Mouse (Mus musculus) telencephalon, adult 2 months (tissue): ENCODE measurements around the gene Pdhb.

Source experiments
- DNase-seq: peaks from one replicate; pipeline ENCODE4 v3.0.0-alpha.2; 2011; ENCODE audit warnings: low read depth, low spot score

The Pdhb gene

DNA sequence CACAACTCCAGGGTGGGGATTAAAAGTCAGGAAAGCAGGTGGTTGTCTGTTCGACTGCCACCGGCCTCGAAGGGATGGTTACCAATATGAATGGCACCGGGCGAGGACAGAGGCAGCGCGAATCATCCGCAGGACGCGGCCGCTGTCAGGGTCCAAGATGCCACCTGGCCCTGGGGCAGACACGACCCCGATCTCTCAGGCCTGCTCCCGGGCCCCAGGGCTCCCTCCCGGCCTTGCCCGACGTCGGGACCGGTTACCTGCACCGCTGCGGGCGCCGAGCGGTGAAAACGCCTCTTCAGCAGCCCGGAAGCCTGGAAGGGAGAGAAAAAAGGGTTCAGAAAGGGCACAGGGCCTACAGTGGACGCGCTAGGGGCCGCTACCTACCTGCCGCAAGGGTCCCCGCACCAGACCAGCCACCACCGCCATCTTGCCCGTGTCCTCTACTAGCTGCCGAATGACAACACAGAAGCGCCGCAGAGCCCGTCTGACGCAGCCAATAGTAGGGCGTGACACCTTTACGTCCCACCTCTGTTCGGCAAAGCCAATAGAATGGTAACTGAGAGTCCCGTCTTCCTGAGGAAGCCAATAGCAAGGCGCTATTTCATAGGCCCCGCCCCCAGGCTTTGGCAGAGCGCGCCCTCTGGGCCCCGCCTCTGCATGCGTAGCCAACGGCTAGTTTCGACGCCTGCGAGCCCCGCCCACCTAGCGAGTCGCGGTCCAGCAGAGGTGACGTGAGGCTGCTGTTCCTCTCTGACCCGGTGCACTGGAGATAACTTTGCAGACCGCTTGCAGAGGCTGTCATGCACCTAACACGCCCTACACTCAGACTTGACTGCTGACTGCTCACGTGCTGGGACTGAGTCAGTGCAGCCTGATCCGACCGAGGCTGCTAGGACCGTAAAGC is at the start of gene Pdhb:
TSS of gene Pdhb (minus strand) at position 519 of the 904 bp plus-strand sequence.
- peak; percentile 99 for DNase-seq

DNA sequence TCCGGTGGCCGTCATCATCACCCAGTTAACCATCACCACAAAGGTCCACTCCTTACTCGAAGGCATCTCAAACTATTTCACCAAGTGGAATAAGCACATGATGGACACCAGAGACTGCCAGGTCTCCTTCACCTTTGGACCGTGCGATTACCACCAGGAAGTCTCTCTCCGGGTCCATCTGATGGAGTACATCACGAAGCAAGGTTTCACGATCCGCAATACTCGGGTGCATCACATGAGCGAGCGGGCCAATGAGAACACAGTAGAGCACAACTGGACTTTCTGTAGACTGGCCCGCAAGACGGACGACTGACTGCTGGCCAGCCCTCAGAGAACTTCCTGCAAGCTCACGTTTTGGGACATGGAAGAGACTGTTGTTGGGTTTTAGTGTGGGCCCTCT is 49.7 kb upstream of the Pdhb start:
- no peak for DNase-seq

DNA sequence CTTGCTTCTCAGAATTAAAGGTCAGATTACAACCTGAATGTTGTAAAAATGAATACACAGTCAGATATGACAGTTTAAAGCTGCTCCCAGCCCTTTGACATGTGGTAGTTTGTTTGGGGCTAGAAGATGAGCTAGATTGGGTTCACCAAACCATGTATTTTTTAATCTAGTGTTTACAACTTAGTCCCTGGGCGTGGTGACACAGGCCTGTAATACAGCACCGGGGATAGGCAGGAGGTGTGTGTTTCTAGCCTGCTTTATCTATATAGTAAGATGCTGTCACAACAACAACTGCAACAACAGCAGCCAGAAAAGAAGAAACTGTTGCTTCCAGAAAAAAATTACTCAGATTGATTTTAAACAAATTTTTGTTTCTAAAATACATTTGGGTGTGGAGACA is 48.1 kb upstream of the Pdhb start:
- no peak for DNase-seq

DNA sequence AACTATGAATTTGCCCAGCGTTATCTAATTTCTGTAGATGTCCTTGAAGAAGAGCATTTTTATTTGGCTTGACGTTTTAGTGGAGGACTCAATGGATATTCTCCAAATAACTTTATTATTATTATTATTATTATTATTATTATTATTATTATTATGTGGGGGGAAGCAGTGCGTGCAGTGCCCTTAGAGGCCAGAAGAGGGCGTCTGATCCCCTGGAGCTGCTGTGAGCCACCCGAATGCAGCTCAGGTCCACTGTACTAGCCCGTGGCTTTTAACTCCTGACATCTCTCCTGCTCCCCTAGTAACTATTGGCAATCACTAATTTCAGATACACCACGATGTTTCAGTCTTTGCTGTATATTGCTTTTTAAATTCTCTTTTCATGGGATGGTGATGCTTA is 47.5 kb upstream of the Pdhb start:
- DNase-seq = no peak

DNA sequence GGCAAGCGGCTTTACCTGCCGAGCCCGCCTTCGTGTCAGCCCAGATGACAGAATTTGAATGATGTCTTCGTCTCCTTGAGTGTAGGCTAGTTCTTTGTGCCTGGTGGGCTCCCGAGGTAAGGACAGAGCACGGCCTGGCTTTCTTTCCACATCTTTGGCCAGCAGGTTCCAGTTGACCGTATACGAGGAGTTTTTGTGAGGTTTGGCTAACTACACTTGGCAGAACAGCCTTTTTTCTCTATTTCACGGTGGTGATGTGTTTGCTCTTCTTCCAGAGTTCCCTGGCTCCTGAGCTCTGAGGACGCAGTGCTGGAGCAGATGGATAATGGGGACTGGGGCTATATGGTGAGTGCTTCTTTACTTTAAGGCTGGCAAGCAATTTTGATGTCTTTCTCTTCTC is 47.1 kb upstream of the Pdhb start:
- no peak for DNase-seq

DNA sequence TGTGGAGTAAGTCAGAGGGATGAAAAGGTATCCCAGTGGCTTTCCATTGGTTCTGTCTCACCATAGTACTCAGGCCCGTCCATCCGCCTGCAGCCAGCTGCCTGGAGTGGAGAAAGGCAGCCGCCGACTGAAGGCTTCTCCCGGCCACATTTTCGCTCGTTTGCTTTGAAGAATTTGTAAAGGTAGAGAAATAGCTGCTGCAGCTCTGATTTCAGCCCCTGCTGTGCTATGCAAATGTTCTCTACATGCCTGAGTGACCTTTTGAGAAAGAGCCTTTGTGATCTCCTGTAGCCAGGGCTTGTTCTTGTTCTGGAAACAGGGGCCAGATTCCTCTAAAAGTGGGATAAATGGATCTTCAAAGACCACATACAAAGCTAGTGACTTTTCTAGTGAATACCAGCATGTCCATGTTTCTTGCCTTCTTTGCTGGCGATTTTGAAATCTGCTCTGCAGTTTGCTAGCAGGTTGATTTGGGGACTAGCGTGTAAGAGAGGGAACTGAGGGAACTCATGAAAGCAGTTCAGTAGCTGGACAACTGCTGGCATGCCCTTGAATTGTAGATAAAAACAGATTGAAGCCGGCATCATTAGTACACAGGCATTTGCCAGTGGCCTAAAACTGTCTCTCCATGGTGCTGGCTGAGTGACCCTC is 46.0 kb upstream of the Pdhb start:
- no peak for DNase-seq

DNA sequence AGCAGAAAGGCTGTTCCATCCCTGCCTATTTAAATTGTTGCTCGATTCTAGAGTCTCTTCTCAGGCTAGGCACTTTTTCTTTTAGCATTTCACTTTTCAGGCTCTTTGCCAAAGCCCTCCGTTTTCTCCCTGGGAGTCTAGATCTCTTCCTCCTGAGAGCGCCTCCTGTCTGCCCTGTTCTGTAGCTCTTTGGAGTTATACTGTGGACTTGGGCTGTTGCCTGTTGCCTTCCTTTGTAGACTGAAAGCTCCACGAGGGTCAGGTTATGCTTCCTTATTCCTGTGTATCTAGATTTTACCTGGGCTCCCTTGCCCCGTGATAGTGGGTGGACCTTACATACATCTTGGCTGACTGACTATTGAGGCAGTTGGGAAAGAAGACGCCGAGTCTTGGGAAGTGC is 45.4 kb upstream of the Pdhb start:
- no peak for DNase-seq

DNA sequence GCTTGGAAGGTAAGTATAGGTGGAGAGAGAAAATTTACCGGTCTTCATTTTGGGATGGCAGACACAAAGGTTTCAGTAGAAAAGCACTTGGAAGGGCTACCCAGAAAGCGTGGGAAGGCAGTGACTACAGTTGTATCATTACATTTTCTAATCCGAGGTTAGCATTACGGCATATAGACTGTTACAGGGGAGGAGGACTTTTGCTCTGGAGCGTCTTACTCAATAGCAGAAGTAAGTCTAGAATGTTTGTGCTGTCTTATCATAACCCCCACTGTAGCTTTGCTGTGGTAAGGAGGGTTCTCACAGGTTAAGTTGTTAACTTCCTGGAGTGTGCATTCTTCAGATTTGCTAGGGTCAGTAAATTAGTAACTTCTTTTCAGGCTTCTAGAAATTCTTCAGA is 43.3 kb upstream of the Pdhb start:
- no peak for DNase-seq

DNA sequence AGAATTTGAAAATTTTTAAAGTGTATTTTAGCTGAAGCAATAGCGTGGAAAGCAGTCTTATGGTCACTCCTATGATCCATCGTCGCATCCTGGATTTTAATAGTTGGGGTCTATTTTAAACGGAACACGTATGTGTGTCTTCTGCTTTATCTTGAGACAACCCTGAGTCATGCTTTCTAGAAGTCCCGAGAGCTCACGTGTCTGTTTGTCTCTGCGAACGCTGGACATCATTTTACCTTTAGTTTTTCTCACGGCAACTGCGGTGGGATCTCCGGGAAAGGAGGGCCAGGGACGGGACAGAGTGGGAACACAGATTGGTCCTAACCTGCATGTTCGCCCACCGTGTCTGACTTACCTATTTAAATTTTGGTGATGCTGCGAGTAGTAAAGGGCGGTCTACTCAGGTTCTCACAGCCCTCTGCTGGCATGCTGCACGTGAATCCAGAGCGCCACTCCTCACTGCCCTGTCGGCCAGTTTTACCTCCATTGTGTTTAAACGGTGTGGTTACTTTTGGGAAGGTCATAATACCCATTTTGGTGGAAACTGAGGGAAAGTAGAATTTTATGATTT is 42.5 kb upstream of the Pdhb start:
- DNase-seq = no peak

DNA sequence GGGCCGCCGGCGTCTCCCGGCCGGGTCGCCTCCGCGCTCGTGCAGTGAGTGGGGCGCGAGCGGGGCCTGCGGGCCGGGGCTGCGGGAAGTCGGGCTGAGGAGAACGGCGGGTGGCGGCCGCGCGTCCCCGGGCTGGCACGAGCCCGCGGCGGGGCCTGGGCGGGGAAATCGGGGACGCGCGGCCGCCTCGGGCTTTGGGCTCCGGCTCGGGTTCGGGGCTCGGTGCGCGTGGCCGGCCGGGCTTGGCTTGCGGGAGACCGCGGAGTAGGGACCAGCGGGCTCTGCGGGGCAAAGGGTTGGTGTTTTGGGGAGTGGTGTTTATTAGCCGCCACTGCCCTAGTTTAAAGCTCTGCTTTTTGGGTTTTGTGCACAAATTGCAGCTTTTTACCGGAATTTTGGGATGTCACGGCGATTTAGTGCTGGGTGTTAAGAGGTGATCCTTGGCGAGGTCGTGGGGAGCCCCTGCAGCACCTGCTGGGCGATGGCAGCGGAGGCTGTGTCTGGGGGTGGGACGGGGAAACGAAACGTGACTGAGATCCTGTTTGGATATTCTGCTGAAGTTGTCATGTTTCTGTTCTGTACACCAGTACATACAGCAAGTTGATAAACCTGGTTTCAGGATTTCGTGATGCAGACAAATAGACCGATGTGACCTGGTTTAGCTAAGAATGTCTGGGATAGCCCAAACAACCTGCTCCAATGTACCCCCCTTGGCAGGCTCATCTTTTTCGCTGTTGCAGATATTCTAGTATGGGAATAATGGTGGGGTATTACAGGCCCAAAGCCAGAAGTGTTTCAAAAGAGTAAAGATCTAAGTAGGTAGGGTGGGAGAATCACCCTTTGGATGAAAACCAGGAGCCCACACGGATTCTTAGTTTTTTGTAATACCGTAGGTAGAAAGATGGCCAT is 41.7 kb upstream of the Pdhb start:
- no peak for DNase-seq

DNA sequence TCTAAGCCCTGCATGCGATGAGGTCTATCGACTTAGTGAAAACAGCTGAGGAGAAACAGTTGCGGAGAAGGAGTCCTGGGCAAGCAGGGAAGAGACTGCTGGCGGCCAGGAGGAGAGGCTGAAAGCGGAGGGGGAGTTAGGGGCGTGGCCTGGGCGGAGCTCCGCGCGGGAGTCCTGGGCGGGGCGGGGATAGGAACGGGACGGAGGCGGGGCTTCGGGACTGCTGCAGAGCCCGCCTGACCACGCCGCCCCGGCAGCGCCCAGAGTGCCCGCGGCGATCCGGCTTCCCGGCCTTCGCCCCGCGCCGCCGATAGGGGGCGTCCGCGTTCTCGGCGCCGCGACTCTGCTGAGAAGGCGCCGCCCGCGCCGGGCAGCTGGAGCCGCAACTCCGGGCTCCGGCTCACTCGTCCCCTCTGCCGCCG is 41.0 kb upstream of the Pdhb start, which contains the start of gene Kctd6:
TSS of gene Kctd6 (plus strand) at position 338 of the 422 bp plus-strand sequence.
- DNase-seq = peak; percentile 93

DNA sequence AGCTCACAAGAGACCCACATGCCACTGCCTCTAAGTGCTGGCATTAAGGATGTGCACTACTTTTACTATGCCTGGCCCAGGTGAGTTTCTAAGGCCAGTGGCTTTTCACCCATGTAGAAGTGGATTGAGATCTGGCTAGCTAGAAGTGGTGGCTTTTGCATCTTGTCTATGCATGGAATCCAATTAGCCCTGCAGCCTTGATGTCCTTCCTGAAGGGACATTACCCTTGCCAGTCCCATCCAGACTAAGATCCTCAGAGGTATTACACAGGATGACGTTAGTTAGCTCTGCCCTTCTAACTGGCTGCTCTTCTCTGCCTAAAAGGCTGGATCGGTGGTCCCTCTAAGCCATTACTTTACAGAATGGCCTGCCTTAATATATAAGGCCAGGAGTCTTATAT is 40.2 kb upstream of the Pdhb start:
- no peak for DNase-seq

DNA sequence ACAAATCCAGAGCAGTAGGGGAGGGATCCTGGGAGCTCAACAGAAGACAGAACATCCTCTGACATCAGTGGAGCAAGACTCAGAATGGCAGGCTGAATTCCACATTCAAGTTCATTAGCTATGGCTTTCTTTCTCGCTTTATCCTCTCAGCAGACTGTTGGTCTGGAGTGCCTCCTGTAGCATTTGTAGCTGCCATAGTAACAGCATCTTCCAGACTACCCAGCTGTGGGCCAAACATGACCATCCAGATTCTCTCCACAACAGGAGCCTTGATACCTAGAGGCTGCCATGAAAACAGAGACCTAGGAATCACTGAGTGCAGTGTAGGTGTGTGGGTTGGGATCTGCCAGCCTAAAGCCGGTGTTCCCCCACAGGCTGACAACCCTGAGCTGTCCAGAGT is 37.1 kb upstream of the Pdhb start:
- DNase-seq = no peak

DNA sequence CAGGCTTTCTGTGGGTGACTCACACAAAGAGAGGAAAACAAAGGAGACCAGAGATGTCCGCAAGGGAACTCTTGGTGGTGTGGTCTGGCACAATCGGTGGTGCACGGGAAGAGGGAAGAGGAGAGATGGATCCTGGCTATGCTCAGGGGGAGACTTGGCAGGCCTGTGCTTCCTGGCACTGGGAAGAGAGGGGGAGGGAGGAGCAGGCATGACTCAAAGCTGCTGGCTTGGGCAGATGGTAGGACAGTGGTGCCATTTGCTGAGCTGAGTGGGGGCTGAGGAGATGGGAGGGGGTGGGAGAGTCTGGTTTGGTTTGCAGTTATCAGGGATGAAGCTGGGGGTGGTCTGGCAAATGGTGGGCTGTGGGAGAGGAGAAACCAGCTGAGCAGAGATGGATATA is 36.1 kb upstream of the Pdhb start:
- peak; percentile 91 for DNase-seq

DNA sequence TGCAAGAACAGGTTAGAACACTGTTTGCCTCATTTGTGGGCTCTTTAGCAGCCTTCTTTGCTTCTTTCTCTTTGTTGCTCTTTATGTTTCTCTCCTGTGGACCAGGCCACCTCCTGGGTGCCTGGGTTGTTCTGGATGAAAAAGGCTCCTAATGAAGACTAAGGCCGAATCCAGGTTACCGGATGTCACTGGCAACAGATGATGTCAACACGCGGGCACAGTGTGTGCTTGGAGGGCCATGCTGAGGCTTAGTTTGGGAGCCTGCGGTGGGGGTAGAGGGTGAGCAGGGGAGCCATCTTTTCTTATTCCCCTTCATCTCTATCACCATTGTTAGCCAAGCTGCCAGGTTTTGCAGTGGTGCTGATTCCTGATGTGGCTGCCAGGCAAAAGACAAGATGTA is 34.7 kb upstream of the Pdhb start:
- no peak for DNase-seq

DNA sequence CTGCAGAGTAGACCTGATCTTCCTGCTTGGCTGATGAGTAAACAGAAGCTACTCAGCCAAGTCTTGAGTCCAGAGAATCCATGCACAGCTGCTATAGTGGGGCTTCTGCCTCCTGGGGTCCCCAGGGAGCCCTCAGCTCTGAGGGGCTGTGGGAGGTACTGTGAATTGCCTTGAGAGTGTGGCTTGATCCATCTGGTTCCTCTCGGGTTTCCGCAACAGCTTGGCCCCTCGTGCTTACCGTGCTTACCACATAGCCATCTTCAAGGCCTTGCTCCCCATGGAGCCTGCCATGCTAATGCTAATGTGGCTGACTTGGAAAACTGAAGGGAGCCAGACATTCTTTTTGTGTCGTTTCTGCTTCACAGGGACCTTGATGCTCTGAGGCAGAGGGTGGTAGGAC is 34.3 kb upstream of the Pdhb start:
- no peak for DNase-seq

DNA sequence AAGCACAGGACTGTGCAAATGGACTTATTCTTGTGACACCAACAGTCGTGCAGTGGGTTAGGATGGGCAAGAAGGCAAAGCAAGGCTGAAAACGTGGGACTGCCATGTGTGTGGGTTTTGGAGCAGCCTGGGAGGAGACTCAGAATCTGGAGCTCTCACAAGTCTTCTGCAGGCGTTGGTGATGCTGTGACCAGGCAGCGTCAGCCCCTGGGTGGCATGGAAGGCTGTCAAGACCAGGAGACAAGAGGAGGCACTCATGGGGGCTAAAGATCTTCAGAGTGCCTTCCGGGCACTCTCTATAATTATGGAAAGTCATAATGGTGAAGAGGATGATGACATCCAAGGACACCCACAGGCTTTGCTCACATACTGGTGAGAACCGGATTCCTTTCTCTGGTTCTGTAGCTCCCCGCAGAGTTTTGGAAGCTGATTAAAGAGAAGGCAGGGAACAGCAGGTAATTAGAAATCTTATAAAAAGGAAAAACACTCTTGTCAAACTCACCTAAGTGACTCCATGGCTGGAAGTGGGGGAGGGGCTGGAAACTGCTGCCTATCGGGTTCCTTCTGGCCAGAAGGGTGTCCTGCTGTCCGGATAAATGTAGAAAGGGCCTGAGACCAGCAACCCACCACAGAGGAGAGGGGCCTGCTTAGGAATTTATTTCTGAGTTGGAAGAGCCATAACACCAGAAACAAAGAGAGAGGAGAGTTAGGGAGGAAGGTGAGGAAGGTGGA is 33.5 kb upstream of the Pdhb start:
- DNase-seq = no peak

DNA sequence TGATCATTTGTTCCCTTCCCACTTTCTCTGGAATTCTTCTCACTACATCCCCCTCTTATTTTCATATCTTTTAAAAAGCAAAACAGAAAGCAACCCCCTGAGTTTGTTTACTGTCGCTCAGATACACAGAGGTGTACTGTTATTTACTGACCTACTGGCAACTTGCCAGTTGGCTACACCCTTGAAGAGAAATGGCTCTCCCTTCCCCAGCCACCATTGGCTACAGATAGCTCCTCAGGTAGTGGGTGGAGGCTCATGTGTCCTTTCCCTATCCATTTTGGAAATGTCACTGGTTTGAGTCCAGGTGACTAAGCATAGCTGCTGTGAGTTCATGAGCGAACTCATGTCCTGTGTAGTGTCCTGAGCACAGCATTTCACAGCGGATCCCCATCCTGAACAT is 28.9 kb upstream of the Pdhb start:
- no peak for DNase-seq

DNA sequence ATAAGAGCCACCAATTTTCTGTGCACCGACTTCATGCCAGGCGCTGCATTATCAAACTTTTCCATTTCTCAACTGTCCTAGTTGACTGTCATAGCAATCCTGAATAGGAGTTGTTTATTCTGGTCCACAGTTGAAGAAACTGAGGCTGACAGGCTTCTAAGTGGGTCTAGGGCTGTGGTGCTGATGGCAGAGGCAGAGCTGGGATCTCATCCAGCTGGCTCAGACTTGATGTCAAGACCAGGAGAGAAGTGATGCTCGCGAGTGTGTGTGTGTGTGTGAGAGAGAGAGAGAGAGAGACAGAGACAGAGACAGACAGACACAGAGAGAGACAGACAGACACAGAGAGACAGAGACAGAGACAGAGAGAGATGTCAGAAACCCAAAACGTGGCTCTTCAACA is 27.9 kb upstream of the Pdhb start:
- no peak for DNase-seq

DNA sequence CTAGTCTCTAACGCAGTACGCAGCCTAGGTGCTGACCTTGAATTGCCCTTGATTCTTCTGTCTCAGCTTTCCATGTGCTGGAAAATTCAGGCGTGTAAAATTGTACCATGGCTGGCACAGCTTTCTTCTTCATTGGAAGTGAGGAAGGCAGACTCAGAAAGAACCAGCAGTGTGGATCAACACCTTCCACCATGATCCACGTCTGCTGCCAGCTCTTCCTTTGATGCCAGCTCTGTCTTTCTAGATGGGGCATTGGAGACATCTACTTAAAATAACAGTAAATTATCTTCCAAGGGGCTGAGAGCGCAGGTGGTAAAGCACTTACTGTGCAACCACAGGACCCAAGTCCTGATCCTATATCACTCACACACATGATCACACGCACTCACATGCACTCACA is 19.9 kb upstream of the Pdhb start:
- no peak for DNase-seq

DNA sequence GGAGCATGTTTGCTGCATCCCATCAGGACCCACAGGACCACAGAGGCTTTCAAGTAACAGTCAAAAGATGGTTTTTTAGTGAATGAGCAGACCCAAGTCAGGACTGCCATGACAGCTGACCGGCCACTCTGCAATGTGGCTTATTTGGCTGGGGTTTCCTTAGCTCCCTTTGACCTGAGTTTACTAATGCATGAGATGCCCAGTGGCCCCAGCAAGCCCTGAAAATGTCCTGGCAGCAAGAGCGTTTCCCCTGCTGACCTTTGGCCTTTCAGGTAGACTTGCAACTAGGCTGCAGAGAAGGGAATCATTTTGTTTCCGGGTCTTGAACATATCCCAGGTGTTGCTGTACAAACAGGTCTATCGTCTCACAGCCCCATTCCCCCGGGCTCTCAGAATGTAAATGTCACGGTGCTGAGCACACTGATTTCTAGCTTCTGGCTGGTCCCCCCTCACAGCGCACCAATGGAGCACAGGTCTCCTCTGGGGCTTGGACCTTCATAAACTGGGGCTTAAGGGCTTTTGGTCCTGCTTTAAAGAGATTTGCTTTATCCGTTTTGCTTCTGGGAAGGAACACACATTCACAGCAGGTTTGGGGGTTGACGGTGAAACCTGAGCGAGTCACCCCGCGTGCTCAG is 18.6 kb upstream of the Pdhb start:
- DNase-seq = no peak
